Mouse (Mus musculus) frontal cortex, postnatal 36 days (tissue): ENCODE measurements around the gene Gm5485.

Experiments
- DNase-seq, 2 experiments: peaks; one replicate each; pipeline ENCODE4 v3.0.0; 2022; ENCODE audit warnings: low spot score in 2 of 2

Gene Gm5485

DNA sequence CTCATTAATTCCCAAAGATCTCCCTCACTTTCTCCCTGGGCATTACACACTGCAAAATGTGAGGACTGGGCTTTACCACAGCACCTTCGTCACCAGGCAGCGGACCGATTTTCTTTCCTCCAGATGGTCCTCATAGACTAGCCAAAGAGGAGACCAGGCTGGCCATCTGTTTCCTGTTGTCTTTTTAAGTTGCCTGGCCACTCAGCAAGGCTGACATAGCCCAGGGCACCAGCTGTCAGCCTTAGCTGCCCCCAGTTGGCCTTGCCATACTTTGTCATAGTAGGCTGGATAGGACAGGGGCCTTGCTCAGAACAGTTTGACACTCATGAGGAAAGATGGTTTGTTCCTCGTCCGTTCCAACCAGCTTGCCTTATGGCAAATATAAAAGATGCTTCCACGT, 39.8 kb downstream of the Gm5485 start:
- DNase-seq: no peak

DNA sequence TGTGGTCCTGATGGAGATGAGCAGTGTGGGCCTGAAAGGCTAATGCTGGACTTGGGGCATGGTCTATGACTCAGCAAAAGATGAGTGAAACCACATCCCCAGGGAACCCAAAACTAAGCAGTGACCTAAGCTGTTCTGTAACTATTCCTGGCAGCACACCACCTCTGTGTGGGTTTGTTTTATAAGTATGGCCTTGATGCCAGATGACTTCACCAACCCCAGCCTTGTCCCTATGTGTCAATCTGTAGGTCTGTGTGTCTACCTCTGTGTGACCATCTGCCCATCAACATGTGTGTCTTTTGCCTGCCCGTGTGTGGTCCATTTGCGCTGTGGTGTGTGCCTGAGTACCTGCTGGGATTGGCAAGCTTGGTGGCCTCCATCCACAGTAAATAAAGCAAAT, 44.1 kb downstream of the Gm5485 start:
- DNase-seq: no peak

DNA sequence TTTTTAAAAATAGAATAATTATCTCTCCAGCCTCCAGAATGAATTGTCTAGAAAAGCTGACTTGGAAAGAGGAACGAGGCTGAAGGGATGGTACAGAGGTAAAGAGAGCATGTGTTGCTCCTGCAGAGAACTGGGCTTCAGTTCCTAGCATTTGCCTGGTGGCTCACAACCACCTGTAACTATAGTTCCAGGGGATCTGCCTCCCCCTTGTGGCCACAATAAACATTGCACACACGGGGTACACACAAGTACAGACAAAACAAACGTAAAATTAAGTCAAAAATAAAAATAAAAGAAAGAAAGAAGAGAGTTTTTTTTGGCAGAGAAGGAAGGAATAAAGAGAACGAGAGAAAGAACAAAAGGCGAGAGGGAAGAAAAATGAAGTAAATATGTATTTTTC, 45.4 kb downstream of the Gm5485 start:
- no peak for DNase-seq

DNA sequence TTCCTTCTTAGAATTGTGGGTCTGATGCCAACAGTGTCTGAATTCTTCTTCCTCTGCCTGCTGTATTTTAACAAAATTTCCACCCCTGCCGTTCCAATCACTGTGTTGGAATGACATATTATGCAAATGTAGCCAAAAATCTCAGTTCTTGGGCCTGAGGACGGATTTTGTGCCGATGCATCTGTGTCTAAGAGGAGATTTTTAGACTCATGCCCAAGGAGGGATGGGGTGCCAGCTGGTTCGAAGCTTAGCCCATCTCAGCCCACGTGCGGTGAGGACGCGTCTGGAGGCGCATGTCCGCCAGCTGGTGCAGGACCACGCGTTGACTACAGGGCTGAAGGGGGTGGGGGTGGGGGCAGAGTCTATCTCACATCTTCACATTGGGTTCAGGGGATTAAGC, 51.3 kb downstream of the Gm5485 start:
- peak; percentile 58 to 73 for DNase-seq

- no peak for DNase-seq
These were observed 55.8 kb downstream of the Gm5485 start for GRCm38 (mm10) chr16:48356417-48356816.

DNA sequence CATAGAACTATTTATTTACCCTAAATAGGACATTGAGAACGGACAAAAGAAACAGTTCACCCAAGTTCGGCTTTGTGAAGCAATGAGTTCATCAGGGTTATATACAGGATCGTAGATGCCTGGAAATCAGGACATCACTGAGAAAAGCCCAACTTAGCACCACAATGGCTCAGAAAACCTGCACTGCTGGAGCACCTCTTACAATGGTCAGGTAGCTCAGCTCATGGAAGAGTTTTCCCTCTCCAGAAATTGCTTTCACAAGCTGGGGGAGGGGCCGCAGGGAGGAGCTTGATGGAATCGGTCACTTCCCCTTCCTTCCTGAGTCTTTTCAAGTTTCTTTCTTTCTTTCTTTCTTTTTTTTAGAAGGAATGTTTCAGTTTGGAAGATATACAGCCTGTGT, 56.5 kb downstream of the Gm5485 start:
- no peak for DNase-seq
